Mouse (Mus musculus): ENCODE data around the gene Gna13. TPM values are rescaled to one million over a fixed set of nuclear protein-coding genes. Genes with fewer than 3 reads are reported as not detected.

Gene Gna13
- polyA plus RNA-seq, 1 experiment from 2014 or later = 28.3 TPM

GRCm38 (mm10) chr11:109343991-109344599 is 18.5 kb upstream of the Gna13 start:
- Histone ChIP-seq H3K4me3 (ENCODE audit: low read length) (0 out of 2 replicates have a peak overlapping the region, but pooled peaks have one; percentile 4), H3K4me1 (replicated peaks; ENCODE audit: control insufficient read depth, insufficient read depth, low read length) (peaks cover 41% of the 10 kb centered on the region)
- peak; percentile 30; the same call in 1 of the 2 replicates for ATAC-seq (ENCODE audit: low read depth)

DNA sequence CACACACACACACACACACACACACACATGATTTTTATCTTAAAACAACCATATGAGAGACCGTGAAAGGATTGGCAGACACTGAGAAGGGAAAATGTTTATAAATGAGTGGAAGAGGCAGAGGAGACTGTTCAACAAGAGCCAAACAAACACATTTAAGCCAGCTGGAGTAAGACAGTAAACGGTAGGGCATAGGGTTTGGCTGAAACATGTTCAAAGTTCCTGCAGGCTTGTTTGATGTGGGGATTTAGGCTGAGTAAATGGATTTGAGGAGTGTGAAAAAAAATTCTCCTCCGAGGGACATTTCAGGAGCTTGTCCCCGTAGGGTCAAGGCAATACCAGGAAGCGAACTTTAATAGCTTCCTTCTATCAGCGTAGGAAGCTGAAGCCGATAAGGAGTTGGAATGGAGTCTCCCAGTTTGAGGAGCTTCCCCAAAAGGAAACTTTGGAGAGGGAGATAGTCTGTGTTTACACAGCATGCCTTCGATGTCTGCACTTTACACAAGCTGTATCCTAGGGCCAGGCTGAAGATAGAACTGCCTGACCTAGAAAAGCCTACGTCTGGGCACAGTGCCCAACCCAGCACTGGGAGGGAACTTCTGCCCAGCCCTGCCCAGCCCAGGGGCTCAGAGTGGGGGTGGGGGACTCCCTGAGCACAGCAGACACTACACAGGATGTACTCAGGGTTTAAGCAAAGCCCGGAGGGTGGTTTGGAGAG is 15.2 kb upstream of the Gna13 start:
- 7% methylated on average over 10 of the region's 10 CpGs for WGBS
- no peak overlapping the region for H3K4me3 ChIP-seq (ENCODE audit: low read length)
- H3K4me1 ChIP-seq (replicated peaks; ENCODE audit: control insufficient read depth, insufficient read depth, low read length) = peaks cover 43% of the 10 kb centered on the region
- H3K27me3 ChIP-seq (ENCODE audit: control insufficient read depth, insufficient read depth, low read depth, low read length) = no peaks in the 10 kb centered on the region
- ATAC-seq (ENCODE audit: low read depth) = peak; percentile 92
- no peak overlapping the region for H3K9ac ChIP-seq (ENCODE audit: low read length)
- no peaks in the 10 kb centered on the region for H3K9me3 ChIP-seq (ENCODE audit: control insufficient read depth, low read length)
- H3K4me2 ChIP-seq (ENCODE audit: low read depth, low read length) = peak overlapping the region; percentile 13
- H3K27ac ChIP-seq (ENCODE audit: low read length) = peak overlapping the region; percentile 82
- no peaks in the 10 kb centered on the region for H3K36me3 ChIP-seq (ENCODE audit: control insufficient read depth, insufficient read depth, low read length)

More at GRCm38 (mm10) chr11:109343991-109344599, 18.5 kb upstream of the Gna13 start:
- Histone ChIP-seq H3K4me2 (ENCODE audit: low read depth, low read length) (peak overlapping the region; percentile 36), H3K27ac (ENCODE audit: low read length) (peak overlapping the region; percentile 87), H3K27me3 (ENCODE audit: control insufficient read depth, insufficient read depth, low read depth, low read length) (no peaks in the 10 kb centered on the region), H3K9ac (ENCODE audit: low read length) (peak overlapping the region; percentile 37), H3K36me3 (ENCODE audit: control insufficient read depth, insufficient read depth, low read length) (no peaks in the 10 kb centered on the region), H3K9me3 (ENCODE audit: control insufficient read depth, low read length) (no peaks in the 10 kb centered on the region)
- 22% methylated on average over 10 of the region's 10 CpGs for WGBS

- no peak overlapping the region for H3K9ac ChIP-seq (ENCODE audit: low read length)
- peaks cover 45% of the 10 kb centered on the region for H3K4me1 ChIP-seq (replicated peaks; ENCODE audit: control insufficient read depth, insufficient read depth, low read length)
- no peak overlapping the region for H3K4me2 ChIP-seq (ENCODE audit: low read depth, low read length)
- H3K27ac ChIP-seq (ENCODE audit: low read length) = peak overlapping the region; percentile 82
- ATAC-seq (ENCODE audit: low read depth) = no peak
- H3K9me3 ChIP-seq (ENCODE audit: control insufficient read depth, low read length) = no peaks in the 10 kb centered on the region
- WGBS = 52% methylated on average over 12 of the region's 12 CpGs
- H3K27me3 ChIP-seq (ENCODE audit: control insufficient read depth, insufficient read depth, low read depth, low read length) = no peaks in the 10 kb centered on the region
- H3K4me3 ChIP-seq (ENCODE audit: low read length) = no peak overlapping the region
- no peaks in the 10 kb centered on the region for H3K36me3 ChIP-seq (ENCODE audit: control insufficient read depth, insufficient read depth, low read length)
Measured at GRCm38 (mm10) chr11:109348408-109348807, 14.2 kb upstream of the Gna13 start.

- Histone ChIP-seq H3K9ac (ENCODE audit: low read length) (no peak overlapping the region), H3K9me3 (ENCODE audit: control insufficient read depth, low read length) (no peaks in the 10 kb centered on the region), H3K27ac (ENCODE audit: low read length) (no peak overlapping the region), H3K4me2 (ENCODE audit: low read depth, low read length) (no peak overlapping the region), H3K4me3 (ENCODE audit: low read length) (no peak overlapping the region), H3K36me3 (ENCODE audit: control insufficient read depth, insufficient read depth, low read length) (no peaks in the 10 kb centered on the region), H3K27me3 (ENCODE audit: control insufficient read depth, insufficient read depth, low read depth, low read length) (no peaks in the 10 kb centered on the region), H3K4me1 (replicated peaks; ENCODE audit: control insufficient read depth, insufficient read depth, low read length) (peaks cover 41% of the 10 kb centered on the region)
- WGBS = 50% methylated on average over 5 of the region's 5 CpGs
- ATAC-seq (ENCODE audit: low read depth) = no peak
Measured at GRCm38 (mm10) chr11:109349652-109350316, 12.8 kb upstream of the Gna13 start.

DNA sequence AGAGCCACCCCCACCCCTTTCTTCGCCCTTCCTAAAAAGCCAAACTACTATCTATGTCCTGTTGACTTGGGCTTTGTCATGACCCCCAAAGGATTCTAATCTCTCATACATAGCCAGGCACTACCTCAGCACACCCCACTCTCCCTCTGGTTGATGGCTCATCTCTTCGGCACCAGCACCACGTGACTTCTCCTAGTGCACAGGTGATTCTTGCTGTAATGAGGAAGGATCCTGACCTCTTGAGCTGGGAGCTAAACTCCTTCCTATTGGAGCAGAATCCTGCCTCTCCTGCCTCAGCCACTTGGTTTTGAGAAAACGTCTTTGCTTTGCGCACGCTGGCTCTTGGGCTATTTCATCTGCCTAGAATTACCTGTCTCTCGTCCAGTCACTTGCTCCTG is 12.3 kb upstream of the Gna13 start:
- ATAC-seq (ENCODE audit: low read depth) = no peak

DNA sequence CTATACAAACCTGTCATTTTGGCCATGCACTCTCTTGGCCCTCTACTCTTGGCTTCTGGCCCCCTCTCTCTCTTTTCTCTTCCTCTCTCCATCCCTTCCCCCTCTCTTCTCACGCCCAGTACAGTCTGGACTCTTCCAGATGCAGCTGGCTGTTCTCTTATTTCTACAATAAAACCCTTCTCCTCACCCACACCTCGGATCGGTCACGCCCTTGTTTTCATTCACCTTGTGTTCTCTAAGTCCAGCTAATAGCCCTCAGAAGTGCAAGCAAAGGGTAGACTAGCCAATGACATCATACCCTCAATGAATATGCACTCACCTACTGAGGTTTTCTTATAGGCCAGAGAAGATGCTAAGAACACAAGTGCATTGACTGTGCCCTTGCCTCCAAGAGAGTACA is 11.1 kb upstream of the Gna13 start:
- no peak for ATAC-seq (ENCODE audit: low read depth)
- no peak overlapping the region for H3K4me2 ChIP-seq (ENCODE audit: low read depth, low read length)

More for the DNA sequence above, 12.3 kb upstream of the Gna13 start:
- H3K4me1 ChIP-seq (replicated peaks; ENCODE audit: control insufficient read depth, insufficient read depth, low read length) = peaks cover 37% of the 10 kb centered on the region
- H3K9ac ChIP-seq (ENCODE audit: low read length) = no peak overlapping the region
- H3K36me3 ChIP-seq (ENCODE audit: control insufficient read depth, insufficient read depth, low read length) = no peaks in the 10 kb centered on the region
- H3K27me3 ChIP-seq (ENCODE audit: control insufficient read depth, insufficient read depth, low read depth, low read length) = no peaks in the 10 kb centered on the region
- H3K4me2 ChIP-seq (ENCODE audit: low read depth, low read length) = no peak overlapping the region
- H3K4me3 ChIP-seq (ENCODE audit: low read length) = no peak overlapping the region
- WGBS = 80% methylated on average over 7 of the region's 7 CpGs
- no peaks in the 10 kb centered on the region for H3K9me3 ChIP-seq (ENCODE audit: control insufficient read depth, low read length)
- no peak overlapping the region for H3K27ac ChIP-seq (ENCODE audit: low read length)

DNA sequence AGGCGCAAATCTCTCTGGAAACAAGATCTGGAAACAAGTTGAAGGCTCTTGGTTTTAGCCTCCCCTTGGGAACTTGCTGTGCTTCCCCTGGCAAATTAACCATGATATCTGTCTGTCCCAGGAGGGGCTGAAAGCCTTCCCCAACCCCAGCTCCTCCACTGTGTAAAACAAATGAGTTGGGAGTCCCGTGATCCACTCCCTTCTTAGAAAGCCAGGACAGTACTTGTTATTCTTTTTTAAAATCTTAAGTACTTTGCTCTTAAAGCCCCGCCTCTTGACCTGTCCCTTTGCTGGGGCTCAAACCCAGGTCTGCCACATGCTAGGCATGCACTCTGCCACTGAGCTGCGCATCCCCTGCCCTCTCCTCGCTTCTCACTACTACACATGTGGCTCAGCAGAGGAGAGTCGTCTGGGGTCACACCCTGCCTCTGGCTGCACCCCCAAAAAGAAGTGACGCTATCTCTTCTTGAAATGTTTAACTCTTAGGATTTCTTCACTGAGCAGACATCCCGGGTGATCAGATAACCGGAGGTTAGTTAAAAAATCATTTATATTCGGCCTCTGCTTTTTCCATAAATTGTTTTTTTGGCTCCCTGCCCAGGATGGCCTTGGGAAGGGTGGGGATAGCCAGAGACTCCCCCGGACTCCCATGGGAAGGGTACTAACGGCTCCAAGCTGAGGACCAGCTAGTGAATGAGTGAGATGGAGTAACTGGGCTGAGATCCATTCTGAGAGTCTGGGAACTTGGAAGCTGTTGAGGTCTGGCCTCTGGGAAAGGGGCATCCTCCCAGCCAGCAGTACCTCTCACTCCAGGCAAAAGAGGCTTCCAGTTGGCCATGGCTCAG is 9.0 kb upstream of the Gna13 start:
- no peaks in the 10 kb centered on the region for H3K36me3 ChIP-seq (ENCODE audit: control insufficient read depth, insufficient read depth, low read length)
- no peaks in the 10 kb centered on the region for H3K27me3 ChIP-seq (ENCODE audit: control insufficient read depth, insufficient read depth, low read depth, low read length)
- H3K9me3 ChIP-seq (ENCODE audit: control insufficient read depth, low read length) = no peaks in the 10 kb centered on the region
- no peak overlapping the region for H3K4me2 ChIP-seq (ENCODE audit: low read depth, low read length)
- 33% methylated on average over 12 of the region's 12 CpGs for WGBS
- peaks cover 29% of the 10 kb centered on the region for H3K4me1 ChIP-seq (replicated peaks; ENCODE audit: control insufficient read depth, insufficient read depth, low read length)
- H3K4me3 ChIP-seq (ENCODE audit: low read length) = no peak overlapping the region
- peak; percentile 58; the same call in 1 of the 2 replicates for ATAC-seq (ENCODE audit: low read depth)
- no peak overlapping the region for H3K27ac ChIP-seq (ENCODE audit: low read length)
- no peak overlapping the region for H3K9ac ChIP-seq (ENCODE audit: low read length)

More for the DNA sequence above, 11.1 kb upstream of the Gna13 start:
- H3K4me3 ChIP-seq (ENCODE audit: low read length) = no peak overlapping the region
- 72% methylated on average over 4 of the region's 4 CpGs for WGBS
- H3K27me3 ChIP-seq (ENCODE audit: control insufficient read depth, insufficient read depth, low read depth, low read length) = no peaks in the 10 kb centered on the region
- H3K4me1 ChIP-seq (replicated peaks; ENCODE audit: control insufficient read depth, insufficient read depth, low read length) = peaks cover 35% of the 10 kb centered on the region
- H3K27ac ChIP-seq (ENCODE audit: low read length) = no peak overlapping the region
- H3K9me3 ChIP-seq (ENCODE audit: control insufficient read depth, low read length) = no peaks in the 10 kb centered on the region
- H3K36me3 ChIP-seq (ENCODE audit: control insufficient read depth, insufficient read depth, low read length) = no peaks in the 10 kb centered on the region
- no peak overlapping the region for H3K9ac ChIP-seq (ENCODE audit: low read length)

GRCm38 (mm10) chr11:109354236-109354613 is 8.4 kb upstream of the Gna13 start:
- ATAC-seq (ENCODE audit: low read depth) = no peak
- Histone ChIP-seq H3K36me3 (ENCODE audit: control insufficient read depth, insufficient read depth, low read length) (no peaks in the 10 kb centered on the region), H3K9me3 (ENCODE audit: control insufficient read depth, low read length) (no peaks in the 10 kb centered on the region), H3K4me1 (replicated peaks; ENCODE audit: control insufficient read depth, insufficient read depth, low read length) (peaks cover 30% of the 10 kb centered on the region), H3K4me3 (ENCODE audit: low read length) (no peak overlapping the region), H3K9ac (ENCODE audit: low read length) (no peak overlapping the region), H3K4me2 (ENCODE audit: low read depth, low read length) (no peak overlapping the region), H3K27ac (ENCODE audit: low read length) (no peak overlapping the region), H3K27me3 (ENCODE audit: control insufficient read depth, insufficient read depth, low read depth, low read length) (no peaks in the 10 kb centered on the region)
- WGBS = 74% methylated on average over 6 of the region's 6 CpGs
